Mouse (Mus musculus) hindbrain, postnatal 0 days (tissue): ENCODE data around the gene Nrcam. TPM values are rescaled to one million over a fixed set of nuclear protein-coding genes. Genes with fewer than 3 reads are reported as not detected.
A peak's percentile ranks its signal among the peaks of the same experiment; 100 is the strongest.

Experiments used
- ATAC-seq: fragments of 200-750 bp; cut with Nextera tagmentation; 2 replicates; pipeline ENCODE4 v1.8.0; 2017; ENCODE audit warnings: mild to moderate bottlenecking, moderate TSS enrichment, moderate library complexity
- DNase-seq: peaks from one replicate; pipeline ENCODE4 v3.0.0-alpha.2; 2015; ENCODE audit warnings: low spot score
- H3K27ac ChIP-seq: fragments of 300-500 bp; sonication (generic); 2 replicates; pipeline ENCODE4 v1.5.1; 2014; ENCODE audit warnings: mild to moderate bottlenecking
- H3K27me3 ChIP-seq: fragments of 300-500 bp; sonication (generic); 2 replicates; pipeline ENCODE4 v1.6.1; 2014; ENCODE audit warnings: low read length, mixed read lengths; ENCODE audit not compliant: insufficient read depth
- H3K36me3 ChIP-seq: fragments of 300-500 bp; sonication (generic); 2 replicates; pipeline ENCODE4 v1.6.1; 2014; ENCODE audit warnings: low read length, mixed read lengths; ENCODE audit not compliant: insufficient read depth
- H3K4me1 ChIP-seq: fragments of 300-500 bp; sonication (generic); 2 replicates; pipeline ENCODE4 v1.6.1; 2014; ENCODE audit warnings: antibody characterized with exemption, low read length, mixed read lengths; ENCODE audit not compliant: insufficient read depth
- H3K4me2 ChIP-seq: fragments of 300-500 bp; sonication (generic); 2 replicates; pipeline ENCODE4 v1.6.1; 2014; ENCODE audit warnings: low read depth, mild to moderate bottlenecking, low read length, moderate library complexity, mixed read lengths
- H3K4me3 ChIP-seq: fragments of 300-500 bp; sonication (generic); 2 replicates; pipeline ENCODE4 v1.5.1; 2014; ENCODE audit warnings: low read length
- H3K9ac ChIP-seq: fragments of 300-500 bp; sonication (generic); replicated peaks from 2 replicates; pipeline ENCODE4 v1.6.1; 2014; ENCODE audit warnings: mild to moderate bottlenecking, low read length, moderate library complexity, mixed read lengths
- H3K9me3 ChIP-seq: fragments of 300-500 bp; sonication (generic); 2 replicates; pipeline ENCODE4 v1.6.1; 2016; ENCODE audit warnings: low read length, mixed read lengths
- CTCF ChIP-seq: IDR thresholded peaks from 2 replicates; pipeline ENCODE4 v1.5.1; 2016; ENCODE audit warnings: antibody characterized with exemption, control low read depth, low read depth
- WGBS: fragments of 180-500 bp; shearing (Covaris S2); extraction: QIAGEN DNeasy Blood & Tissue Kit; methylation state at CpG from one replicate; pipeline ENCODE4 v1.1.7; 2014; 5-methylcytosine and 5-hydroxymethylcytosine counted together
- polyA plus RNA-seq: library from polyadenylated mRNA; unstranded; fragments of >200 nt; fragmentation: Nextera tagmentation; extraction: Ambion mirVana; gene quantifications from 2 replicates; pipeline ENCODE4 v1.2.1, GENCODE M21; 2015
- total RNA-seq: library from RNA; depleted of rRNA; stranded (reverse); fragments of >200 nt; gene quantifications from 2 replicates; pipeline ENCODE4 v1.2.3, GENCODE M21; 2014

Nrcam gene
- total and polyA plus RNA-seq, 2 experiments from 2014 or later, result 113 to 163 TPM

- Histone ChIP-seq H3K9me3 (no peaks in the 10 kb centered on the region), H3K4me1 (0 out of 2 replicates have a peak, but pooled peaks cover 5% of the 10 kb centered on the region), H3K4me3 (no peak overlapping the region), H3K27me3 (no peaks in the 10 kb centered on the region), H3K36me3 (no peaks in the 10 kb centered on the region), H3K9ac (no peak overlapping the region), H3K4me2 (no peak overlapping the region), H3K27ac (0 out of 2 replicates have a peak overlapping the region, but pooled peaks have one; percentile 2)
- ATAC-seq (peak; percentile 69; the same call in 1 of the 2 replicates), DNase-seq (peak; percentile 68)
- TF ChIP-seq CTCF, result no peak
- 52% methylated on average over 5 of the region's 5 CpGs for WGBS
Measured at GRCm38 (mm10) chr12:44501807-44502487, 173.3 kb downstream of the Nrcam start.

- no peak overlapping the region for H3K27ac ChIP-seq
- no peak for TF ChIP-seq CTCF
- no peak overlapping the region for H3K4me3 ChIP-seq
- H3K9ac ChIP-seq, result no peak overlapping the region
- 0 out of 2 replicates have a peak, but pooled peaks cover 5% of the 10 kb centered on the region for H3K4me1 ChIP-seq
- H3K4me2 ChIP-seq, result no peak overlapping the region
- 91% methylated on average over 4 of the region's 4 CpGs for WGBS
- no peaks in the 10 kb centered on the region for H3K27me3 ChIP-seq
- H3K36me3 ChIP-seq, result no peaks in the 10 kb centered on the region
- no peaks in the 10 kb centered on the region for H3K9me3 ChIP-seq
- no peak for ATAC-seq
- no peak for DNase-seq
Measured at GRCm38 (mm10) chr12:44503737-44504136, 175.1 kb downstream of the Nrcam start.

- 63% methylated on average over 3 of the region's 3 CpGs for WGBS
- ATAC-seq, result no peak
- H3K9me3 ChIP-seq, result no peaks in the 10 kb centered on the region
- no peak overlapping the region for H3K4me3 ChIP-seq
- no peak overlapping the region for H3K9ac ChIP-seq
- no peak overlapping the region for H3K4me2 ChIP-seq
- H3K4me1 ChIP-seq, result no peaks in the 10 kb centered on the region
- no peak overlapping the region for H3K27ac ChIP-seq
- H3K27me3 ChIP-seq, result no peaks in the 10 kb centered on the region
- TF ChIP-seq CTCF, result no peak
- no peaks in the 10 kb centered on the region for H3K36me3 ChIP-seq
- DNase-seq, result no peak
Measured at GRCm38 (mm10) chr12:44508635-44509034, 179.9 kb downstream of the Nrcam start.

GRCm38 (mm10) chr12:44509406-44510104 lies 180.9 kb downstream of the Nrcam start:
- H3K9me3 ChIP-seq, result no peaks in the 10 kb centered on the region
- TF ChIP-seq CTCF, result no peak
- no peak overlapping the region for H3K4me2 ChIP-seq
- no peak overlapping the region for H3K9ac ChIP-seq
- no peak overlapping the region for H3K4me3 ChIP-seq
- DNase-seq (no peak), ATAC-seq (no peak)
- H3K4me1 ChIP-seq, result no peaks in the 10 kb centered on the region
- no peak overlapping the region for H3K27ac ChIP-seq
- no peaks in the 10 kb centered on the region for H3K27me3 ChIP-seq
- WGBS, result 52% methylated on average over 4 of the region's 4 CpGs
- no peaks in the 10 kb centered on the region for H3K36me3 ChIP-seq

- Histone ChIP-seq H3K27me3 (no peaks in the 10 kb centered on the region), H3K9ac (no peak overlapping the region), H3K4me1 (no peaks in the 10 kb centered on the region; the same call in 1 of the 2 replicates), H3K9me3 (no peaks in the 10 kb centered on the region), H3K27ac (no peak overlapping the region), H3K36me3 (no peaks in the 10 kb centered on the region), H3K4me3 (no peak overlapping the region), H3K4me2 (no peak overlapping the region)
- TF ChIP-seq CTCF, result no peak
- DNase-seq (peak; percentile 78), ATAC-seq (peak; percentile 92)
- 40% methylated on average over 4 of the region's 4 CpGs for WGBS
Measured at GRCm38 (mm10) chr12:44515066-44515465, 186.4 kb downstream of the Nrcam start.

- 17% methylated on average over 7 of the region's 7 CpGs for WGBS
- no peak overlapping the region for H3K4me2 ChIP-seq
- TF ChIP-seq CTCF, result 0 out of 2 replicates have a peak, but pooled peaks have one; percentile 8
- H3K4me3 ChIP-seq, result no peak overlapping the region
- H3K9ac ChIP-seq, result no peak overlapping the region
- no peaks in the 10 kb centered on the region for H3K36me3 ChIP-seq
- DNase-seq (no peak), ATAC-seq (peak; percentile 58)
- H3K27me3 ChIP-seq, result no peaks in the 10 kb centered on the region
- no peaks in the 10 kb centered on the region; the same call in 1 of the 2 replicates for H3K4me1 ChIP-seq
- H3K27ac ChIP-seq, result 0 out of 2 replicates have a peak overlapping the region, but pooled peaks have one; percentile 5
- H3K9me3 ChIP-seq, result no peaks in the 10 kb centered on the region
Measured at GRCm38 (mm10) chr12:44519440-44520141, 190.9 kb downstream of the Nrcam start.
